In genomic region chr3:132683447-132684230, GRCm38 (mm10) we compare ENCODE assay signal across 8 mouse cellular contexts. TPM values are rescaled to one million over a fixed set of nuclear protein-coding genes. Genes with fewer than 3 reads are reported as not detected.
DNase-seq lines count a peak whose midpoint lies in the region; ATAC-seq and TF ChIP-seq lines count a peak whose summit lies in the region.

Tbck (plus strand) TSS chr3:132684144.

- ATAC-seq in common myeloid progenitor, adult 5-6 weeks (replicated peaks; ENCODE audit: low read depth, poor library complexity, severe bottlenecking): peak; percentile 94
- ATAC-seq in hindbrain, postnatal 0 days: peak; percentile 99
- ATAC-seq in megakaryocyte, adult 5-6 weeks (ENCODE audit: poor library complexity, severe bottlenecking): peak; percentile 93

- WGBS in hindbrain, postnatal 0 days: under 1% methylated on average over 42 of the region's 42 CpGs

- H3K4me2 ChIP-seq in hindbrain, postnatal 0 days (ENCODE audit: low read depth, low read length): peak within 1 kb of the TSS; percentile 82

- no peaks in the 10 kb centered on the region for H3K27me3 ChIP-seq in hindbrain, postnatal 0 days (ENCODE audit: insufficient read depth, low read length)

- peaks cover 4% of the 10 kb centered on the region; the same call in 1 of the 2 replicates for H3K4me1 ChIP-seq in hindbrain, postnatal 0 days (ENCODE audit: insufficient read depth, low read length)

- peak; percentile 95 for DNase-seq in ZHBTc4 (ENCODE audit: low read depth, low spot score)
- peak; percentile 95 for DNase-seq in gastrocnemius, adult 2 months
- DNase-seq in hindbrain, postnatal 0 days (ENCODE audit: low spot score): peak; percentile 96
- peak; percentile 93 to 97 for DNase-seq in left cerebral cortex, adult 2 months (ENCODE audit: extremely low spot score in 1 of 2, low spot score in 2 of 2)
- peak; percentile 95 to 96 for DNase-seq in right cerebral cortex, adult 2 months (ENCODE audit: low spot score in 2 of 2)
- DNase-seq in urinary bladder, postnatal 14 days (ENCODE audit: low spot score): peak; percentile 94

- peak within 1 kb of the TSS; percentile 97 for H3K27ac ChIP-seq in gastrocnemius, adult 2 months
- H3K27ac ChIP-seq in hindbrain, postnatal 0 days: peak within 1 kb of the TSS; percentile 91
- peak within 1 kb of the TSS; percentile 100 for H3K27ac ChIP-seq in left cerebral cortex, adult 2 months

- intact Hi-C loops in gastrocnemius, adult 2 months (cut with DNase I): loop anchor here (10.0 kb wide), 1 partner anchor 411 kb away; the partner anchor contains the start of genes Gstcd and Ints12
- intact Hi-C loops in left cerebral cortex, adult 2 months (cut with DNase I): loop anchor here (10.0 kb wide), 1 partner anchor 1949 kb away; the partner anchor contains the start of gene Rpl34

- peak within 1 kb of the TSS; percentile 87 for H3K4me3 ChIP-seq in gastrocnemius, adult 2 months
- peak within 1 kb of the TSS; percentile 86 for H3K4me3 ChIP-seq in hindbrain, postnatal 0 days (ENCODE audit: low read length)
- peak within 1 kb of the TSS; percentile 97 for H3K4me3 ChIP-seq in left cerebral cortex, adult 2 months

- peaks cover 4% of the 10 kb centered on the region; the same call in 1 of the 2 replicates for H3K36me3 ChIP-seq in hindbrain, postnatal 0 days (ENCODE audit: insufficient read depth, low read length)

- peak within 1 kb of the TSS; percentile 88 for H3K9ac ChIP-seq in hindbrain, postnatal 0 days (replicated peaks; ENCODE audit: low read length)

- no peak for TF ChIP-seq CTCF in gastrocnemius, adult 2 months (IDR thresholded peaks at IDR 0.05)
- peak; percentile 29; the same call in 1 of the 2 replicates for TF ChIP-seq CTCF in hindbrain, postnatal 0 days (IDR thresholded peaks at IDR 0.05; ENCODE audit: low read depth)
- no peak for TF ChIP-seq CTCF in left cerebral cortex, adult 2 months (IDR thresholded peaks at IDR 0.05)

- no peaks in the 10 kb centered on the region for H3K9me3 ChIP-seq in hindbrain, postnatal 0 days (ENCODE audit: low read length)

RNA-seq across cellular contexts. Expression of gene Tbck, which starts in this region (rescaled TPM):
- total RNA-seq in common myeloid progenitor, adult 5-6 weeks (2017): 20.1 and 21.3 TPM in 2 replicates
- 1 to 10 TPM; 9.6 to 9.8 TPM for total RNA-seq in gastrocnemius, adult 2 months (2021)
- 35.4 and 38.6 TPM in 2 replicates for total RNA-seq in hindbrain, postnatal 0 days (2014; rRNA removed)
- polyA plus RNA-seq in hindbrain, postnatal 0 days (2015; fragmentation: Nextera tagmentation; extraction: Ambion mirVana): 31.4 and 32.1 TPM in 2 replicates
- 10 to 100 TPM; 30.0 to 32.0 TPM for total RNA-seq in left cerebral cortex, adult 2 months (2021)
- 15.3 and 18.6 TPM in 2 replicates for total RNA-seq in megakaryocyte, adult 5-6 weeks (2015)
- total RNA-seq in megakaryocyte, adult 5-6 weeks (2017): 17.8 and 18.6 TPM in 2 replicates

Comparison
In these comparisons a context has a peak if more than half of its experiments do, and no peak if none do; other contexts are left out.
1. Peak in every context shown above with its lines: DNase-seq, ATAC-seq, H3K4me3 ChIP-seq and H3K27ac ChIP-seq.